Mouse (Mus musculus) cerebellum, adult 9-11 months (tissue): ENCODE measurements around the gene Tbc1d9b.

Source experiments
- DNase-seq: peaks from one replicate; pipeline ENCODE4 v3.0.0; 2022

Tbc1d9b gene

GRCm38 (mm10) chr11:50212060-50212739, 81.0 kb downstream of the Tbc1d9b start:
- no peak for DNase-seq

GRCm38 (mm10) chr11:50212848-50213758, 81.9 kb downstream of the Tbc1d9b start:
- DNase-seq = peak; percentile 80

GRCm38 (mm10) chr11:50214631-50215030, 83.4 kb downstream of the Tbc1d9b start:
- no peak for DNase-seq

- DNase-seq = no peak
These were observed 84.4 kb downstream of the Tbc1d9b start for GRCm38 (mm10) chr11:50215633-50216032.

GRCm38 (mm10) chr11:50216724-50217366, 85.6 kb downstream of the Tbc1d9b start:
- DNase-seq = no peak

GRCm38 (mm10) chr11:50217811-50218210, 86.6 kb downstream of the Tbc1d9b start:
- DNase-seq = no peak

- no peak for DNase-seq
These were observed 88.6 kb downstream of the Tbc1d9b start for GRCm38 (mm10) chr11:50219833-50220232.
